Mouse (Mus musculus): ENCODE measurements at regions not wholly inside any gene's neighbourhood (a gene's known extent, or its start where the extent isn't known, plus 50 kb on each side); places are given as distances from the start of the nearest gene placed in this dataset.

GRCm38 (mm10) chr12:42457655-42458054 is 971.4 kb upstream of the Lrrn3 start:
- ATAC-seq, result peak; percentile 76; the same call in 1 of the 2 replicates
- Histone ChIP-seq H3K27ac (ENCODE audit: low read depth, low read length) (no peak overlapping the region), H3K4me2 (ENCODE audit: low read length) (no peak overlapping the region), H3K4me1 (ENCODE audit: control insufficient read depth, insufficient read depth, low read depth, low read length) (no peaks in the 10 kb centered on the region), H3K4me3 (ENCODE audit: low read length) (no peak overlapping the region), H3K36me3 (ENCODE audit: control insufficient read depth, insufficient read depth, low read length) (no peaks in the 10 kb centered on the region), H3K27me3 (replicated peaks; ENCODE audit: control insufficient read depth, insufficient read depth, low read length) (no peaks in the 10 kb centered on the region), H3K9ac (ENCODE audit: low read depth, low read length) (no peak overlapping the region), H3K9me3 (ENCODE audit: control insufficient read depth, low read length) (no peaks in the 10 kb centered on the region)
- WGBS, result 55% methylated on average over 3 of the region's 3 CpGs

DNA sequence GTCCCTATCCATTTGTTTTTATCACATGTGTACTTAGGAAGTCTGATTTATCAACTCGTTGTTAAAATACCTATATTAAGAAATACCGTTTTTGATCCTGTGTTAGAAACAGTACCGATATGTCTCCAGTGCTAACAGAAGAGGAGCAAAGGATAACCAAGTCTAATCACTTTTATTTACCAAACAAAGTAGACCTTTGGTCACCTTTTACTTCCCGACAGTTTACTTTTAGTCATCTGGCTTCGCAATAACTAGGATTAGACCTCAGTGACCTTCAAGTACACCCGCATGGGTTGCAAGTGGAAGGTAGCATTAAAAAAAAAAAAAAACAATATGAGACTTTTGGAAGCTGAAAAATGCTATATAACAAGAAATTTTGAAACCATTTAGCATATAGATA is 949.4 kb upstream of the Lrrn3 start:
- Histone ChIP-seq H3K27me3 (replicated peaks; ENCODE audit: control insufficient read depth, insufficient read depth, low read length) (no peaks in the 10 kb centered on the region), H3K4me2 (ENCODE audit: low read length) (no peak overlapping the region), H3K9ac (ENCODE audit: low read depth, low read length) (no peak overlapping the region), H3K36me3 (ENCODE audit: control insufficient read depth, insufficient read depth, low read length) (no peaks in the 10 kb centered on the region), H3K27ac (ENCODE audit: low read depth, low read length) (no peak overlapping the region), H3K9me3 (ENCODE audit: control insufficient read depth, low read length) (no peaks in the 10 kb centered on the region), H3K4me3 (ENCODE audit: low read length) (no peak overlapping the region), H3K4me1 (ENCODE audit: control insufficient read depth, insufficient read depth, low read depth, low read length) (no peaks in the 10 kb centered on the region)
- WGBS, result 97% methylated on average over 6 of the region's 6 CpGs
- no peak for ATAC-seq

- Histone ChIP-seq H3K9ac (ENCODE audit: low read depth, low read length) (no peak overlapping the region), H3K4me3 (ENCODE audit: low read length) (no peak overlapping the region), H3K9me3 (ENCODE audit: control insufficient read depth, low read length) (no peaks in the 10 kb centered on the region), H3K27ac (ENCODE audit: low read depth, low read length) (no peak overlapping the region), H3K4me1 (ENCODE audit: control insufficient read depth, insufficient read depth, low read depth, low read length) (no peaks in the 10 kb centered on the region), H3K27me3 (replicated peaks; ENCODE audit: control insufficient read depth, insufficient read depth, low read length) (no peaks in the 10 kb centered on the region), H3K36me3 (ENCODE audit: control insufficient read depth, insufficient read depth, low read length) (no peaks in the 10 kb centered on the region), H3K4me2 (ENCODE audit: low read length) (no peak overlapping the region)
- ATAC-seq, result no peak
- WGBS, result 76% methylated on average over 3 of the region's 3 CpGs
Measured at GRCm38 (mm10) chr12:42427470-42427869, 941.2 kb upstream of the Lrrn3 start.

All from hindbrain, embryonic 16.5 days (tissue).